Mouse (Mus musculus): ENCODE data around the gene Cyp4a30b.
A peak's percentile ranks its signal among the peaks of the same experiment; 100 is the strongest.
"Not testable (repeated sequence)": the region's sequence is repeated elsewhere in the genome, so short reads cannot be mapped to it uniquely, and the experiment has no call there.

Cyp4a30b gene

DNA sequence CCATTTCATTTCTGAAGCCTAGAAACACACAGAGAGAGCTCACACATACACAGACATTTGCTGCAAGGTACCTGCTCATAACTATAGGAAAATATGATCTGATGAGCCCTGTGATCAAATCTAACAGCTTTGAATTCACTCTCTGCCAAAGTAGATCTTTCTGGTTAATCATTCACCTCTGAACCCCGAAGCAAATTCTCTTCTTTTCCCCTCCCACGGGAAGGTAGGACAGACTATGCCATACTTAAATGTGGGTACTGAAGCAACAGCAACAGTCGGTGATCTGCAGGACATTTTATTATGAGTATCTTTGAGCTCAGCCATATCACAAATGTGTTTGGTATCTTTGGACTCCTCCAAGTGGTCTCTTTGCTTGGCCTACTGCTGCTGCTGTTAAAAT, at the start of gene Cyp4a30b:
TSS of gene Cyp4a30b (plus strand) at position 301 of the 400 bp plus-strand sequence.
- no peak for DNase-seq (ENCODE audit: low spot score in 2 of 2)

- not testable (repeated sequence) for DNase-seq (ENCODE audit: low spot score in 2 of 2)
Observed at GRCm38 (mm10) chr4:115411324-115411723, 41.1 kb upstream of the Cyp4a30b start, which contains the start of gene Cyp4a12b. Cyp4a12b (plus strand) TSS chr4:115411624.

GRCm38 (mm10) chr4:115450577-115451137, 1.7 kb upstream of the Cyp4a30b start:
- no peak for DNase-seq (ENCODE audit: low spot score in 2 of 2)

GRCm38 (mm10) chr4:115473585-115473984, 21.2 kb downstream of the Cyp4a30b start:
- DNase-seq (ENCODE audit: low spot score in 2 of 2) = not testable (repeated sequence)

DNA sequence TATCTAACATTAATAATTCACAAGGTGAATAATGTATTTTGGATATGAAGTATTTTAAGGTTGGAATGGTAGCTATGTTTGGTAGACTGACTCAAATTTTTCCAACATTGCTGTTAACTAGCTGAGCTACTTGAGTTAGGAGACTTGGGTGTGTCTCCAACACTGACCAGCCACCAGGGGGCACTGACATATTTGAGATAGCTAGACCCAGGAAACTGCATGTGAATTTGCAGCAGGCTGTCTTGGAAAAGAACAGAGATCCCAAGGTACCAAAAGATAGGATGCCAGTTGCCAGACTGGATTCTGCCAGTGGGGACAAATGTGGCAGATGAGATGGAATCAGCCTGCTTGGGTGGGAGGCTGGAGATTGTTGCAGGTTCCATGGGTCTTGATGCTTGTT, 23.6 kb downstream of the Cyp4a30b start:
- peak in 1 of 2 experiments; percentile 22 for DNase-seq (ENCODE audit: low spot score in 2 of 2)

DNA sequence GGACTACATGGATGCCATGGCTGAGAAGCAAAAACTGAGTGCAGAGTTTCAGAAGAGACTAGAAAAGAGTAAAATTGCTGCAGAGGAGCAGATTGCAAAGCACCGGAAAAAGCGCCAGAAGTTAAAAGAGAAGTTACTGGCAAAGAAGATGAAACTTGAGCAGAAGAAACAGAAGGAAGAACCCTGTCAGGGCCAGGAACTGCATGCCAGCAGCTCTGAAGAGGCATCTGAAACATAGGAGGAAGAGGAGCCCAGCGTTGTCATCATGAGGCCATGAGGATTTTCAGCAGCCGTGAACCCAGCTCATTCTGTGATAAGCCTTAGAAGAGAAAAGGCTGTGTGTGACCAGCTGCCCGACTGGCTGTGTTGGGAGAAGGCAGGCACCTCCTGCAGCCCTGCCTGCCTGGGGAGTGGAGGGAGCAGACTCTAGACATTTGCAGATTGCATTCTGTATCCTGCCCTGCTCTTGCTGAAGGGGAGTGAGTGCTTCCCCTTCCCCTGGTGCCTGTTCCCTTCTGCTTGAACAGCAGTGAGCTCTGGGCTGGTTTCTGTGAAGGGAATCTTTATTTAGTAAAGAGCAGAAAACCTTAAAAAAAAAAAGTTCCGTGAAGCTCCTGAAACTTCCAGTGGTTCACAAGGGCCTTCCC, 28.7 kb downstream of the Cyp4a30b start:
- no peak for DNase-seq (ENCODE audit: low spot score in 2 of 2)

DNA sequence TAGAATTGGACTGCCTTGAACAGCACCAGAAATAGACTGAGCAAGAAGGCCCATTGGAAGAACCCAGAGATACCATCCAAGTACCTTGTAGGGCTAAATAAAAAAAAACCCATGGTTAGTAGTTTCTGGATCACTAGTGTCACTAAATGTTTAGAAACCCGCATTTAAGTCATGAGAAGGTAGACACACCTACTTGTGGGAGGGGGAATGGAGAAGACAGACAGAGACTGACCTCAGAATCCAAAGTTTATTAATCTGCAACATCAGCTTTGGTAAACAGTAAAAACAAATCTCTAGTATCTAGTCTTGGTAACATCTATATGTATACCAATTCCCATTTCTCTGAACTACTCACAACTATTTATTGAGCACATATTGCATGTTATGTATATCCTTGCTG, 43.6 kb downstream of the Cyp4a30b start, which contains the start of gene Cyp4a14:
TSS of gene Cyp4a14 (minus strand) at position 142 of the 400 bp plus-strand sequence.
- DNase-seq (ENCODE audit: low spot score in 2 of 2) = no peak

GRCm38 (mm10) chr4:115497466-115497865, 45.1 kb downstream of the Cyp4a30b start:
- DNase-seq (ENCODE audit: low spot score in 2 of 2) = no peak

GRCm38 (mm10) chr4:115513964-115514363, 61.6 kb downstream of the Cyp4a30b start:
- not testable (repeated sequence) for DNase-seq (ENCODE audit: low spot score in 2 of 2)

- not testable (repeated sequence) for DNase-seq (ENCODE audit: low spot score in 2 of 2)
Observed at GRCm38 (mm10) chr4:115518000-115518399, 65.6 kb downstream of the Cyp4a30b start, which contains the start of gene Cyp4a10. Cyp4a10 (plus strand) TSS chr4:115518264.

- no peak for DNase-seq (ENCODE audit: low spot score in 2 of 2)
Observed at GRCm38 (mm10) chr4:115519444-115519843, 67.0 kb downstream of the Cyp4a30b start.

All from urinary bladder, postnatal 36 days (tissue).